Mouse (Mus musculus): ENCODE results near the gene Dbi.

DNA sequence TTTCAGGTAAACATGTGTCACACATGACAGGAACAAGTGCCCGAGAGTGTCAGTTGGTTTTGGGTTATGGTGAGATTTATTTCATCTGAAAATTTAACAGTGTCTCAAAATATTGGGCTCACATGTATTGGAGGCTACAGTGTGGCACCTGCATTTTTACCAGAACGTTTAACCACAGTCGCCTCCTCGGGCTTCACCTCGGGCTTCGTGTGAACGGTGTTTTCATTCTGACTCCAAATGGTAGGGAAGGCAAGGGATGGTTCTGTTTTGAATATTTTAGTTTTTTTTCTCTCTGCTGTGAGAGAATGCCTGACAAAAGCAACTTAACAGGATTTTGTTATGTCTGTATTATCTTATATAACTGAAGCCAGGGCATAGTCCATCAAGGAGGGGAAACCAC, 47.8 kb upstream of the Dbi start:
- TF ChIP-seq MYOG (IDR thresholded peaks at IDR 0.05; ENCODE audit: control insufficient read depth in 1 of 3, insufficient read depth in 1 of 3, insufficient read length in 2 of 3, low read depth in 2 of 3), result no peak
- TF ChIP-seq E2F4 (IDR thresholded peaks at IDR 0.05; ENCODE audit: insufficient read depth), result no peak
- TF ChIP-seq POLR2A (IDR thresholded peaks at IDR 0.05; ENCODE audit: insufficient read length, low read depth), result no peak
- TF ChIP-seq TCF12 (IDR thresholded peaks at IDR 0.05; ENCODE audit: insufficient read depth, poor library complexity, severe bottlenecking), result no peak
- no peak for TF ChIP-seq MYOD1 (IDR thresholded peaks at IDR 0.05; ENCODE audit: control insufficient read depth in 1 of 3, insufficient read length in 2 of 3, low read depth in 2 of 3)
- no peak for TF ChIP-seq USF1 (IDR thresholded peaks at IDR 0.05; ENCODE audit: low read depth)
- no peak for TF ChIP-seq MAX (IDR thresholded peaks at IDR 0.05; ENCODE audit: low read depth)
- TF ChIP-seq TCF3 (IDR thresholded peaks at IDR 0.05; ENCODE audit: insufficient read length, low read depth), result no peak
- TF ChIP-seq POLR2AphosphoS2 (IDR thresholded peaks at IDR 0.05; ENCODE audit: insufficient read length, low read depth), result no peak
- TF ChIP-seq REST (IDR thresholded peaks at IDR 0.05; ENCODE audit: insufficient read depth, insufficient read length), result no peak

Measured in myocyte (in vitro differentiated cells).